ENCODE assay signal across 19 mouse cellular contexts in genomic region chr10:80793033-80793784, GRCm38 (mm10). TPM values are rescaled to one million over a fixed set of nuclear protein-coding genes. Genes with fewer than 3 reads are reported as not detected.
A peak's percentile ranks its signal among the peaks of the same experiment; 100 is the strongest.
DNase-seq lines count a peak whose midpoint lies in the region; ATAC-seq and TF ChIP-seq lines count a peak whose summit lies in the region.
"Had no signal": no experiment of that assay in that cellular context is flagged by ENCODE, and none has a peak within 500 bp of the region (broad histone marks: within the 10 kb centered on the region; RNA-seq: fewer than 3 reads in every experiment).

No protein-coding gene starts in this region.

- no peak for TF ChIP-seq CTCF in gastrocnemius, adult 2 months (IDR thresholded peaks at IDR 0.05)
- TF ChIP-seq CTCF in stomach, postnatal 0 days (IDR thresholded peaks at IDR 0.05; ENCODE audit: low read depth) = no peak

- 90% methylated on average over 13 of the region's 13 CpGs for WGBS in midbrain, embryonic 13.5 days
- WGBS in midbrain, embryonic 15.5 days = 86% methylated on average over 13 of the region's 13 CpGs
- 84% methylated on average over 13 of the region's 13 CpGs for WGBS in stomach, postnatal 0 days

- H3K9me3 ChIP-seq in midbrain, embryonic 13.5 days = no peaks in the 10 kb centered on the region
- no peaks in the 10 kb centered on the region for H3K9me3 ChIP-seq in midbrain, embryonic 15.5 days
- H3K9me3 ChIP-seq in stomach, postnatal 0 days (ENCODE audit: control insufficient read depth, low read length) = no peaks in the 10 kb centered on the region
- H3K9me3 ChIP-seq: embryonic facial prominence, embryonic 12.5 days; kidney, embryonic 15.5 days; limb, embryonic 15.5 days; neural tube, embryonic 13.5 days had no signal

- H3K27me3 ChIP-seq in midbrain, embryonic 13.5 days = no peaks in the 10 kb centered on the region
- H3K27me3 ChIP-seq in midbrain, embryonic 15.5 days (replicated peaks) = no peaks in the 10 kb centered on the region
- H3K27me3 ChIP-seq in stomach, postnatal 0 days (ENCODE audit: control insufficient read depth, insufficient read depth, low read length) = no peaks in the 10 kb centered on the region
- H3K27me3 ChIP-seq: embryonic facial prominence, embryonic 12.5 days; kidney, embryonic 15.5 days; limb, embryonic 15.5 days; neural tube, embryonic 13.5 days had no signal

- intact Hi-C loops in gastrocnemius, adult 2 months (cut with DNase I) = no loop called here

- peak; percentile 64 for DNase-seq in gastrocnemius, adult 2 months
- DNase-seq in gastrocnemius, adult 18-20 months (ENCODE audit: low spot score) = no peak
- DNase-seq in cerebellum, adult 8-10 months = peak; percentile 69
- no peak for DNase-seq in stomach, postnatal 0 days (ENCODE audit: low spot score)
- no peak for DNase-seq in kidney, adult 8-10 months
- no peak for DNase-seq in liver
- DNase-seq: adrenal gland, postnatal 25 days; lung, embryonic 14.5 days; right cerebral cortex, postnatal 4 days had no signal

- H3K27ac ChIP-seq in gastrocnemius, adult 2 months = peak overlapping the region; percentile 28; the same call in 1 of the 2 replicates
- no peak overlapping the region for H3K27ac ChIP-seq in midbrain, embryonic 13.5 days
- no peak overlapping the region for H3K27ac ChIP-seq in midbrain, embryonic 15.5 days
- H3K27ac ChIP-seq in stomach, postnatal 0 days (replicated peaks) = no peak overlapping the region
- H3K27ac ChIP-seq: embryonic facial prominence, embryonic 12.5 days; limb, embryonic 15.5 days; neural tube, embryonic 13.5 days had no signal

- peaks cover 84% of the 10 kb centered on the region for H3K36me3 ChIP-seq in midbrain, embryonic 13.5 days
- H3K36me3 ChIP-seq in midbrain, embryonic 15.5 days (replicated peaks) = peaks cover 61% of the 10 kb centered on the region
- H3K36me3 ChIP-seq in stomach, postnatal 0 days (ENCODE audit: control insufficient read depth, insufficient read depth, low read length) = peaks cover 45% of the 10 kb centered on the region

- H3K9ac ChIP-seq in midbrain, embryonic 13.5 days (replicated peaks) = 0 out of 2 replicates have a peak overlapping the region, but pooled peaks have one; percentile 10
- H3K9ac ChIP-seq in midbrain, embryonic 15.5 days = no peak overlapping the region
- 0 out of 2 replicates have a peak overlapping the region, but pooled peaks have one; percentile 4 for H3K9ac ChIP-seq in stomach, postnatal 0 days (ENCODE audit: low read length)
- H3K9ac ChIP-seq: embryonic facial prominence, embryonic 12.5 days; kidney, embryonic 15.5 days; limb, embryonic 15.5 days; lung, embryonic 14.5 days had no signal

- peaks cover 20% of the 10 kb centered on the region for H3K4me1 ChIP-seq in midbrain, embryonic 13.5 days (replicated peaks)
- peaks cover 19% of the 10 kb centered on the region for H3K4me1 ChIP-seq in midbrain, embryonic 15.5 days
- peaks cover 4% of the 10 kb centered on the region for H3K4me1 ChIP-seq in stomach, postnatal 0 days (replicated peaks; ENCODE audit: control insufficient read depth, insufficient read depth)

- no peak overlapping the region for H3K4me2 ChIP-seq in midbrain, embryonic 13.5 days (replicated peaks)
- H3K4me2 ChIP-seq in midbrain, embryonic 15.5 days = no peak overlapping the region
- no peak overlapping the region for H3K4me2 ChIP-seq in stomach, postnatal 0 days (replicated peaks; ENCODE audit: low read depth)
- H3K4me2 ChIP-seq: embryonic facial prominence, embryonic 12.5 days; limb, embryonic 15.5 days; lung, embryonic 14.5 days; neural tube, embryonic 13.5 days had no signal

- ATAC-seq in midbrain, embryonic 13.5 days = no peak
- no peak for ATAC-seq in midbrain, embryonic 15.5 days (replicated peaks)
- no peak for ATAC-seq in stomach, postnatal 0 days (ENCODE audit: low FRiP score, low TSS enrichment)

- H3K4me3 ChIP-seq in gastrocnemius, adult 2 months = no peak overlapping the region
- no peak overlapping the region for H3K4me3 ChIP-seq in midbrain, embryonic 13.5 days (replicated peaks)
- H3K4me3 ChIP-seq in midbrain, embryonic 15.5 days = no peak overlapping the region
- no peak overlapping the region for H3K4me3 ChIP-seq in stomach, postnatal 0 days (ENCODE audit: low read depth, low read length)
- H3K4me3 ChIP-seq: embryonic facial prominence, embryonic 12.5 days; kidney, embryonic 15.5 days; limb, embryonic 15.5 days; neural tube, embryonic 13.5 days had no signal

- no peak for TF ChIP-seq EP300 in stomach, postnatal 0 days (optimal IDR thresholded peaks at IDR 0.05)

RNA-seq across cellular contexts. Expression of gene Sf3a2, which starts 4.8 kb away (rescaled TPM):
- 10 to 100 TPM; 28.9 to 29.1 TPM for total RNA-seq in gastrocnemius, adult 2 months (2021)
- 10 to 100 TPM; 27.3 to 27.6 TPM for total RNA-seq in gastrocnemius, adult 18-20 months (2021)
- polyA plus RNA-seq in midbrain, embryonic 13.5 days (2015; fragmentation: Nextera tagmentation; extraction: Ambion mirVana) = 64.1 and 64.9 TPM in 2 replicates
- polyA plus RNA-seq in midbrain, embryonic 15.5 days (2015; fragmentation: Nextera tagmentation; extraction: Ambion mirVana) = 60.3 and 62.6 TPM in 2 replicates
- 27.7 and 31.8 TPM in 2 replicates for polyA plus RNA-seq in stomach, postnatal 0 days (2015; fragmentation: Nextera tagmentation; extraction: Ambion mirVana)

RNA-seq across cellular contexts. Expression of gene Plekhj1, which starts 5.2 kb away (rescaled TPM):
- 10 to 100 TPM; 22.3 to 29.8 TPM for total RNA-seq in gastrocnemius, adult 2 months (2021)
- 10 to 100 TPM; 24.3 to 25.8 TPM for total RNA-seq in gastrocnemius, adult 18-20 months (2021)
- 131 and 150 TPM in 2 replicates for polyA plus RNA-seq in midbrain, embryonic 13.5 days (2015; fragmentation: Nextera tagmentation; extraction: Ambion mirVana)
- polyA plus RNA-seq in midbrain, embryonic 15.5 days (2015; fragmentation: Nextera tagmentation; extraction: Ambion mirVana) = 130 and 147 TPM in 2 replicates
- 62.0 and 65.8 TPM in 2 replicates for polyA plus RNA-seq in stomach, postnatal 0 days (2015; fragmentation: Nextera tagmentation; extraction: Ambion mirVana)

RNA-seq across cellular contexts. Expression of gene Amh, which starts 11.8 kb away (rescaled TPM):
- under 1 TPM; 0.38 to 0.98 TPM for total RNA-seq in gastrocnemius, adult 2 months (2021)
- under 1 TPM; 0.31 to 0.32 TPM for total RNA-seq in gastrocnemius, adult 18-20 months (2021)
- polyA plus RNA-seq in midbrain, embryonic 13.5 days (2015; fragmentation: Nextera tagmentation; extraction: Ambion mirVana) = not detected in 2 replicates
- 0.10 TPM in 2 replicates for polyA plus RNA-seq in midbrain, embryonic 15.5 days (2015; fragmentation: Nextera tagmentation; extraction: Ambion mirVana)
- 6.8 and 6.9 TPM in 2 replicates for polyA plus RNA-seq in stomach, postnatal 0 days (2015; fragmentation: Nextera tagmentation; extraction: Ambion mirVana)
- total RNA-seq: megakaryocyte progenitor cell, adult 5-6 weeks had no signal
- polyA plus RNA-seq: embryonic facial prominence, embryonic 12.5 days; inflammation-experienced regulatory T-cells, adult 6 months; kidney, embryonic 15.5 days; limb, embryonic 15.5 days; midbrain, postnatal 0 days had no signal

RNA-seq across cellular contexts. Expression of gene Jsrp1, which starts 20.1 kb away (rescaled TPM):
- total RNA-seq in gastrocnemius, adult 2 months (2021) = 100 to 1,000 TPM; 397 to 414 TPM
- total RNA-seq in gastrocnemius, adult 18-20 months (2021) = 100 to 1,000 TPM; 448 to 461 TPM
- polyA plus RNA-seq in midbrain, embryonic 13.5 days (2015; fragmentation: Nextera tagmentation; extraction: Ambion mirVana) = 0.28 and 0.43 TPM in 2 replicates
- 0.59 and 1.0 TPM in 2 replicates for polyA plus RNA-seq in midbrain, embryonic 15.5 days (2015; fragmentation: Nextera tagmentation; extraction: Ambion mirVana)
- polyA plus RNA-seq in stomach, postnatal 0 days (2015; fragmentation: Nextera tagmentation; extraction: Ambion mirVana) = 0.86 and 0.96 TPM in 2 replicates
- total RNA-seq: megakaryocyte progenitor cell, adult 5-6 weeks; MEL; midbrain, postnatal 0 days had no signal
- polyA plus RNA-seq: inflammation-experienced regulatory T-cells, adult 6 months had no signal

RNA-seq across cellular contexts. Expression of gene Oaz1, which starts 33.2 kb away (rescaled TPM):
- total RNA-seq in gastrocnemius, adult 2 months (2021) = 100 to 1,000 TPM; 579 to 691 TPM
- 100 to 1,000 TPM; 698 to 770 TPM for total RNA-seq in gastrocnemius, adult 18-20 months (2021)
- 1,319 and 1,425 TPM in 2 replicates for polyA plus RNA-seq in midbrain, embryonic 13.5 days (2015; fragmentation: Nextera tagmentation; extraction: Ambion mirVana)
- polyA plus RNA-seq in midbrain, embryonic 15.5 days (2015; fragmentation: Nextera tagmentation; extraction: Ambion mirVana) = 1,243 and 1,388 TPM in 2 replicates
- 1,070 and 1,103 TPM in 2 replicates for polyA plus RNA-seq in stomach, postnatal 0 days (2015; fragmentation: Nextera tagmentation; extraction: Ambion mirVana)

Comparison
In these comparisons a context has a peak if more than half of its experiments do, and no peak if none do; other contexts are left out.
1. DNase-seq: peak in gastrocnemius, adult 2 months (single experiment) and cerebellum, adult 8-10 months (single experiment); none in gastrocnemius, adult 18-20 months (single experiment), stomach, postnatal 0 days (single experiment), kidney, adult 8-10 months (0 of 2) and liver (single experiment).